Mouse (Mus musculus) A20 (cell line): ENCODE results near the gene Adra2c.

Experiments
- DNase-seq: peaks from one replicate; pipeline ENCODE4 v3.0.0-alpha.2; 2011; ENCODE audit warnings: low read depth, low spot score

The Adra2c gene

DNA sequence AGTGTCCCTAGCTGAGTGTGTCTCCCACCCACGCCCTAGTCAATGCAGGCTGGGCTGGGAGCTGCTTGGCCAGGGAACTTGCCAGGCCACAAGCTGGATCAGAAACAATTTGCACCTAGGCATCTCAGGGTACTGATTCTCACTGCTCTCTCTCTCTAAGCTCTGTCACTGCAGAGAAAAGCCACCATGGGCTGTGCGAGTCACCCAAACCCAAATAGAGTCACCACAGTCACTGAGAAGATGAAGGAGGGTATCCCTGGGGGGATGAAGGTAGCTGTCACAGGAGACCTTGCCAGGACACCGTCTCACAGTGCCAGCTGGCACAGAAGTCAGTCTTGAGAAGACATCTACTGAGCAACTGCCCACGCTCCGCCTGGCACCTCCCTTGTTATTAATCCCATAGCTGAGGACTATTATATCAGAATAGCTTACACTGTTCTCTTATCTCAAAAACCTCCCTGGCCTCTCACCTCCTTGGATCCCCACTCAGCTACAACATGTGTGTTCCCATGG is 33.7 kb downstream of the Adra2c start:
- DNase-seq, result no peak

DNA sequence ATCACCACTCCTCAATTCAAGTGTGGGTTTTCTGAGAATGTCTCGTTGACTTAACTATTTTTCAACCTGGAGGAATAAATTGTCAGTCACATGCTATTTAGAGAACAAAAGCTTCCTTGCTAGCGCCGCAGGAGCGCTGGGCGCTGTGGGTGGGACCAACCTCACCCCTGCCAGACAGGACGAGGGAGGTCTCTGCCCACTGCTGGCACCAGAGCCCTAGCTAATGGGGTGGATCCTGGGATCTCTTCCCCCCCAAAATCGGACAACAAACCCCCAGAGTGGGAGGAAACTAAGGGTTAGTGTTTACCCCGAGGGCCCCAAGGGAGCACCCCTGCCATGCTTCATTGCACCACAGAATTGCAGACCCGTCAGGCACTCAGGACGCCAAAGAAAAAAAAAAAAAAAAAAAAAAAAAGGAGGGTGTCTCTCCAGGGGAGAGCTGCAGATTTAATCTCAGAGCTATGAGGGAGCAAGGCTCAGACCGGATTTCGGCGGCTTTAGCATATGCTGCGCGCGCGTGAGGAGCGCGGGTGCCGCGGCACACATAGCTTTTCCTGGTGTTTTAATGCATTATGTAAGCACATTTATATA is 35.2 kb downstream of the Adra2c start:
- DNase-seq, result peak; percentile 42

DNA sequence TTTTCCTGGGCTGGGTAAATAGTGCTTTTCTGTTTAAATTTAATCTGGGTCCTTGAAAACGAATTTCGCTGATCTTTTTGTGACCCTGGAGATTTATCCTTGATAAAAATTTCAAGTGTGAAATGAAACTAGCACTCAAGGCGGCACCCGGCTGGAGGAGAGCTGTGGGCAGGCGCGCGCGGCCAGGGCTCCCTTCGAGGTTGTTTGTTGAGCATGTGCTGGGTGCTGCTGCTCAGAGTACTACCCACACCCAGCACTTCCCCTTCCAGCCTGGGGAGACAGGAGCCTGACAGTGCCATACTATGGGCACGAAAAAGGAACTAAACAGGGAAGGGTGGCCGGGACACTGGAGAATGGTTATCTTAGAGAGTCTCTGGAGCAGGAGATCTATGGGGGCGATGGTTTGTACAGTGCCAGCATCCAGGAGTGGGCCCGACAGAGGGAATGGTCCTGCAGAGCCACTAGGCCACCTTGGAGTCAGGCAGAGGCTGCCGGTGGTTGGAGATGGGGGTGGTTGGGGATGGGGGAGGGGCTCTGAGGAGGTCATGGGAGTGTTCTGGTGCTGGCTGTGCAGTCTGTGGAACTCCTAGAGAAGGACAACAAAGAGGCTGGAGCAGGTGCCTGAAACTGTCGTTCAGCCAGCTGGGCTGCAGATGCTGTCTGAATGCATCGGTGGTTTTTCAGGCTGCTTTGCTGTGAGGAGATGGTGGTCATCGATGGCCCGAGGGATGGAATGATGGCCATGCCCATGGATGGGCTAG is 35.9 kb downstream of the Adra2c start:
- DNase-seq, result peak; percentile 30

DNA sequence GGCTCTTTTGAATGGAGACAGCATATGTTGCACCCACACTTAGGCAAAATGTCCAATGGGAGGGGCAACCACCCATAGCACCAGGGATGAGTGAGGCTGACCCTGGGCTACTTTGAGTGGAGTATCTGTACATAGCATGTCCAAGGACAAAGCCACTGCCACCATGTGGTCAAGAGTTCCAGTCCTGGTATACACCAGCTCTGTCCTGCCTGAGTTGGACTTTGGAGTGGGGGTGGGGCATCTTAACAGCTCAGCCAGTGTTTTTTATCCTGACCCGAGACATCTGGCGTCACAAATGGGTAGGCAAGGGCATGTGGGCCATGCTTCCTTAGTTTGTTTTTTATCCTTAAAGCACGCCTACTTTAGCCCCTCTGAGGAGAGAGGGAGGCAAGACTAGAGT is 36.5 kb downstream of the Adra2c start:
- no peak for DNase-seq

DNA sequence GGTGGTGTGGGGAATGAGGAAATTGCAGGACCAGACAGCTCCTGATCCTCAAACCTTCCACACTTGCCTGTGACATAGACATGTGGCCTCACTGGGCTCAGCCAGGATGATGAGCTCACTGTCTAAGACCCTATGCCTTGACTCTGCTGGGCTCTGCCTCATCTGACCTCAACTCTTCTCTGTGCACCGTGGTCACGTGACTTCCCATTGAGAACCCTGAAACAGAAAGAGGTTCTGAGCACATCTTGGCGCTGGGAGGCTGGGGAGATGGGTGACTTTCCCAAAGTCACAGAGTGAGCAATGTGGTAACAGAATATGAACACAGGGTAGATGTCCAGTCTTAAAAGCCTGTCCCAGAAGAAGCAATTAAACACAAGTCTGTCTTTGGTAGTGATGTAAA is 37.1 kb downstream of the Adra2c start:
- DNase-seq, result no peak

DNA sequence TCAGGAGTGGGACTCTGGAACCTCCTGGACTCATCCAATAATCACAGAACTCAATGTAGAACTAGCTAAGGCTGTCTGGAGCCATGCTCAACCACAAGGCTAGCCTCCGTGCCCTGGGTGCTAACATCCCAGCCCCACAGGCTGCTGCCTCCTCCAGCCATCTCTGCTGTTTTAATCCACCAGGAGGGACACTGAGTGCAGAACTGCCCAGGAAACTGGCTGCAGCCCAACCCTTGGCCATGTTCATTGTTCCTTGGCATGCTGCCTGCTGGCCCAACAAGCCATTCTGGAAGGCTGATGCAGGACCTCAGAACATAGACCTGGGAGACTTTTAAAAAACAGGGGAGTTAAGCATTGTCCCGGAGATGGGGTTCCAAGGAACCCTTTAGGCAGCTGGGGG is 42.5 kb downstream of the Adra2c start:
- DNase-seq, result no peak

DNA sequence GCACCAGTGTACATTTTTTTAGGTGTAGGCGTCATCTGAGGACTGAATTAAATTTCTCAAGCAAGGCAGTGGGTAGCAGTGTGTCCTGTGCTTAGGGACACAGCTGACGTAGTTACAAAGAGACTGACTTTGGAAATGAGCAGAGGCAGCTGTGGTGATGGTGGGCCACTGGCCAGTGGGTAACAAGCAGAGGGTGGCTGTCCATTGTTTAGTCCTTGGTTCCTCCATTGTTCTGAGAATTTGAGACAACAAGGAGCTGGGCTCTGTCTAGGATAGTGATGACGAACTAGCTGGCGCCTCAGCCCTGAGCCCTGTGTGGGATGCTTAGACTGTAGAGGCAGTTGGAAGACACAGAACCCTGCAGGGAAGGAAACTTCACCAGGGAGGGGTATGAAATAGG is 52.7 kb downstream of the Adra2c start:
- no peak for DNase-seq
